Mouse (Mus musculus): Measurements from ENCODE around the gene Dennd4a.

DNA sequence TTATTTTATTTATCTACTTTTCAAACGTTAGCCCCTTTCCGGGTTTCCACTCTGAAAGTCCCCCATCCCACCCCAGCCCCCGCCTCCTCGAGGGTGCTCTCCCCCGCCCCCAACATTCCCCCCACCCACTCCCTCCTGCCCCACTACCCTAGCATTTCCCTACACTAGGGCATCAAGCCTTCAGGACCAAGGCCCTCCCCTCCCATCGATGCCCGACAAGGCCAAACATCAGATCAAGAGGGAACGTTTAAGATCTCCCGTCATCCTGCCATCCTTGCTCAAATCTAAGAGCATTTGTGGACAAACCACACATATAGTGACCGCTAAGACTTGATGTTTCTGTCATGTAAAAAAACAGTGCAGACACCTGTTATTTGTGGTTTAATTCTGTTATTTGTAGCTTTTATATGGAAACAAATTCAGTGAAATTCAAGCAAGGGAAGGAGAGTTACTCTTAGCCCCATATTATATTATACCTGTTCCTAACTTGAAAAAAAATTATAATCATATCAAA is 21.2 kb upstream of the Dennd4a start:
- TF ChIP-seq CTCF (IDR thresholded peaks at IDR 0.05; ENCODE audit: low read depth), result no peak
- TF ChIP-seq EP300 (IDR thresholded peaks at IDR 0.05; ENCODE audit: low read depth), result no peak

All from liver, postnatal 0 days (tissue).